Mouse (Mus musculus) forebrain, embryonic 11.5 days (tissue): ENCODE data around the gene Tbcd. TPM values are rescaled to one million over a fixed set of nuclear protein-coding genes. Genes with fewer than 3 reads are reported as not detected.

Experiments
- ATAC-seq: fragments of 200-750 bp; cut with Nextera tagmentation; replicated peaks from 2 replicates; pipeline ENCODE4 v1.8.0; 2017; ENCODE audit warnings: moderate TSS enrichment; ENCODE audit not compliant: low FRiP score
- DNase-seq: peaks from one replicate; pipeline ENCODE4 v3.0.0-alpha.2; 2017; ENCODE audit warnings: low spot score
- H3K27ac ChIP-seq: fragments of 300-500 bp; sonication (generic); 2 replicates; pipeline ENCODE4 v1.5.1; 2014; ENCODE audit warnings: low read depth, low read length
- H3K27me3 ChIP-seq: fragments of 300-500 bp; sonication (generic); 2 replicates; pipeline ENCODE4 v1.6.1; 2014; ENCODE audit warnings: mild to moderate bottlenecking, low read length, mixed read lengths; ENCODE audit not compliant: control insufficient read depth, insufficient read depth
- H3K36me3 ChIP-seq: fragments of 300-500 bp; sonication (generic); 2 replicates; pipeline ENCODE4 v1.6.1; 2014; ENCODE audit warnings: mild to moderate bottlenecking, low read length, moderate library complexity, mixed read lengths; ENCODE audit not compliant: control insufficient read depth, insufficient read depth
- H3K4me1 ChIP-seq: fragments of 300-500 bp; sonication (generic); replicated peaks from 2 replicates; pipeline ENCODE4 v1.6.1; 2014; ENCODE audit warnings: low read length, mixed read lengths; ENCODE audit not compliant: control insufficient read depth, insufficient read depth
- H3K4me2 ChIP-seq: fragments of 300-500 bp; sonication (generic); 2 replicates; pipeline ENCODE4 v1.6.1; 2014; ENCODE audit warnings: low read depth, mild to moderate bottlenecking, low read length, moderate library complexity, mixed read lengths; ENCODE audit not compliant: severe bottlenecking
- H3K4me3 ChIP-seq: fragments of 300-500 bp; sonication (generic); 2 replicates; pipeline ENCODE4 v1.5.1; 2014; ENCODE audit warnings: low read depth, low read length
- H3K9ac ChIP-seq: fragments of 300-500 bp; sonication (generic); 2 replicates; pipeline ENCODE4 v1.6.1; 2014; ENCODE audit warnings: low read length
- H3K9me3 ChIP-seq: fragments of 300-500 bp; sonication (generic); 2 replicates; pipeline ENCODE4 v1.6.1; 2016; ENCODE audit warnings: low read length, mixed read lengths; ENCODE audit not compliant: control insufficient read depth
- WGBS: fragments of 180-500 bp; shearing (Covaris S2); extraction: QIAGEN DNeasy Blood & Tissue Kit; methylation state at CpG from one replicate; pipeline ENCODE4 v1.1.7; 2014; 5-methylcytosine and 5-hydroxymethylcytosine counted together
- polyA plus RNA-seq: library from polyadenylated mRNA; unstranded; fragments of >200 nt; fragmentation: Nextera tagmentation; extraction: Ambion mirVana; gene quantifications from 2 replicates; pipeline ENCODE4 v1.2.1, GENCODE M21; 2014

The Tbcd gene
- polyA plus RNA-seq, 1 experiment from 2014 or later = 54.9 TPM

GRCm38 (mm10) chr11:121457874-121458273 is 6.1 kb downstream of the Tbcd start:
- Histone ChIP-seq H3K27ac (no peak overlapping the region), H3K36me3 (peaks cover 8% of the 10 kb centered on the region), H3K4me1 (no peaks in the 10 kb centered on the region), H3K4me3 (no peak overlapping the region), H3K9ac (no peak overlapping the region), H3K4me2 (no peak overlapping the region), H3K27me3 (no peaks in the 10 kb centered on the region), H3K9me3 (no peaks in the 10 kb centered on the region)
- ATAC-seq (no peak), DNase-seq (no peak)
- WGBS = 94% methylated on average over 3 of the region's 3 CpGs

GRCm38 (mm10) chr11:121467408-121467807 is 15.7 kb downstream of the Tbcd start:
- ATAC-seq = no peak
- 89% methylated on average over 6 of the region's 6 CpGs for WGBS

GRCm38 (mm10) chr11:121474831-121475230 is 23.1 kb downstream of the Tbcd start:
- 91% methylated on average over 3 of the region's 3 CpGs for WGBS
- no peak overlapping the region for H3K27ac ChIP-seq
- H3K4me3 ChIP-seq = no peak overlapping the region
- no peaks in the 10 kb centered on the region for H3K4me1 ChIP-seq
- no peaks in the 10 kb centered on the region for H3K27me3 ChIP-seq
- no peak overlapping the region for H3K9ac ChIP-seq
- H3K4me2 ChIP-seq = no peak overlapping the region
- no peak for ATAC-seq
- no peaks in the 10 kb centered on the region for H3K9me3 ChIP-seq
- no peak for DNase-seq
- no peaks in the 10 kb centered on the region; the same call in 1 of the 2 replicates for H3K36me3 ChIP-seq

More at GRCm38 (mm10) chr11:121467408-121467807, 15.7 kb downstream of the Tbcd start:
- Histone ChIP-seq H3K9ac (no peak overlapping the region), H3K27ac (no peak overlapping the region), H3K36me3 (peaks cover 4% of the 10 kb centered on the region), H3K9me3 (no peaks in the 10 kb centered on the region), H3K27me3 (no peaks in the 10 kb centered on the region), H3K4me2 (no peak overlapping the region), H3K4me1 (no peaks in the 10 kb centered on the region), H3K4me3 (no peak overlapping the region)
- DNase-seq = no peak

- Histone ChIP-seq H3K36me3 (no peaks in the 10 kb centered on the region; the same call in 1 of the 2 replicates), H3K27ac (no peak overlapping the region)
- DNase-seq = peak; percentile 81
Measured at GRCm38 (mm10) chr11:121475699-121476415, 24.1 kb downstream of the Tbcd start.

GRCm38 (mm10) chr11:121479476-121480203 is 27.9 kb downstream of the Tbcd start:
- no peak overlapping the region for H3K27ac ChIP-seq
- no peaks in the 10 kb centered on the region for H3K27me3 ChIP-seq
- no peak overlapping the region for H3K9ac ChIP-seq
- WGBS = 92% methylated on average over 15 of the region's 15 CpGs
- H3K4me3 ChIP-seq = no peak overlapping the region
- no peak for DNase-seq
- no peaks in the 10 kb centered on the region for H3K9me3 ChIP-seq
- H3K36me3 ChIP-seq = no peaks in the 10 kb centered on the region; the same call in 1 of the 2 replicates
- H3K4me1 ChIP-seq = no peaks in the 10 kb centered on the region
- no peak for ATAC-seq
- H3K4me2 ChIP-seq = no peak overlapping the region

More at GRCm38 (mm10) chr11:121475699-121476415, 24.1 kb downstream of the Tbcd start:
- H3K9me3 ChIP-seq = no peaks in the 10 kb centered on the region
- H3K4me2 ChIP-seq = no peak overlapping the region
- WGBS = 38% methylated on average over 9 of the region's 9 CpGs
- no peaks in the 10 kb centered on the region for H3K4me1 ChIP-seq
- H3K4me3 ChIP-seq = no peak overlapping the region
- H3K9ac ChIP-seq = no peak overlapping the region
- no peaks in the 10 kb centered on the region for H3K27me3 ChIP-seq
- ATAC-seq = no peak; the same call in 1 of the 2 replicates

- no peaks in the 10 kb centered on the region for H3K4me1 ChIP-seq
- H3K9ac ChIP-seq = no peak overlapping the region
- H3K4me2 ChIP-seq = no peak overlapping the region
- H3K9me3 ChIP-seq = no peaks in the 10 kb centered on the region
- H3K4me3 ChIP-seq = no peak overlapping the region
- H3K27ac ChIP-seq = no peak overlapping the region
- WGBS = 87% methylated on average over 2 of the region's 2 CpGs
- ATAC-seq (no peak), DNase-seq (no peak)
- no peaks in the 10 kb centered on the region for H3K27me3 ChIP-seq
- H3K36me3 ChIP-seq = no peaks in the 10 kb centered on the region; the same call in 1 of the 2 replicates
Measured at GRCm38 (mm10) chr11:121481129-121481528, 29.4 kb downstream of the Tbcd start.

- DNase-seq (no peak), ATAC-seq (no peak)
- H3K27ac ChIP-seq = no peak overlapping the region
- no peak overlapping the region for H3K9ac ChIP-seq
- no peaks in the 10 kb centered on the region for H3K4me1 ChIP-seq
- H3K36me3 ChIP-seq = no peaks in the 10 kb centered on the region
- WGBS = 92% methylated on average over 9 of the region's 9 CpGs
- H3K4me3 ChIP-seq = no peak overlapping the region
- no peaks in the 10 kb centered on the region for H3K27me3 ChIP-seq
- H3K4me2 ChIP-seq = no peak overlapping the region
- no peaks in the 10 kb centered on the region for H3K9me3 ChIP-seq
Measured at GRCm38 (mm10) chr11:121485882-121486281, 34.1 kb downstream of the Tbcd start.

- no peak overlapping the region for H3K4me3 ChIP-seq
- H3K36me3 ChIP-seq = no peaks in the 10 kb centered on the region
- no peaks in the 10 kb centered on the region for H3K27me3 ChIP-seq
- H3K4me2 ChIP-seq = no peak overlapping the region
- ATAC-seq (no peak), DNase-seq (no peak)
- no peak overlapping the region for H3K27ac ChIP-seq
- H3K9ac ChIP-seq = no peak overlapping the region
- no peaks in the 10 kb centered on the region for H3K9me3 ChIP-seq
- H3K4me1 ChIP-seq = no peaks in the 10 kb centered on the region
Measured at GRCm38 (mm10) chr11:121490651-121491050, 38.9 kb downstream of the Tbcd start.
